Mouse (Mus musculus) CH12.LX (cell line): Measurements from ENCODE around the gene Wnt9b. TPM values are rescaled to one million over a fixed set of nuclear protein-coding genes. Genes with fewer than 3 reads are reported as not detected.

Experiments
- DNase-seq: peaks from one replicate; pipeline ENCODE4 v3.0.0-alpha.2; 2013; ENCODE audit errors: extremely low read depth
- H3K27ac ChIP-seq: 2 replicates; pipeline ENCODE4 v1.5.1; 2012; ENCODE audit warnings: low read depth, mild to moderate bottlenecking, control low read depth, moderate library complexity; ENCODE audit not compliant: insufficient read depth
- H3K27me3 ChIP-seq: replicated peaks from 2 replicates; pipeline ENCODE3; 2012; ENCODE audit warnings: inconsistent platforms
- H3K36me3 ChIP-seq, 2 experiments: replicated peaks in 1 of 2; 2 replicates each; pipeline versions ENCODE3 to v1.6.1; 2012; ENCODE audit warnings: inconsistent platforms in 1 of 2, low read length in 1 of 2, mild to moderate bottlenecking in 1 of 2, mixed read lengths in 1 of 2, moderate library complexity in 1 of 2; ENCODE audit not compliant: control insufficient read depth in 1 of 2, insufficient read depth in 1 of 2
- H3K4me1 ChIP-seq, 2 experiments: 2 replicates each; pipeline ENCODE4 v1.6.1; 2012; ENCODE audit warnings: inconsistent platforms in 1 of 2, moderate library complexity in 1 of 2; ENCODE audit not compliant: insufficient read depth in 2 of 2, control insufficient read depth in 1 of 2
- H3K4me2 ChIP-seq: 2 replicates; pipeline ENCODE4 v1.6.1; 2012; ENCODE audit warnings: low read depth, mild to moderate bottlenecking, control low read depth; ENCODE audit not compliant: poor library complexity, insufficient read depth, severe bottlenecking
- H3K4me3 ChIP-seq, 3 experiments: fragments of 150-350 bp in 1 of 3; sonication (generic) in 1 of 3; replicated peaks in 1 of 3; 2 replicates each; pipeline versions ENCODE3 to v1.5.1; 2011 to 2012; ENCODE audit warnings: low read depth in 2 of 3, low read length in 2 of 3, mild to moderate bottlenecking in 2 of 3, moderate library complexity in 2 of 3, control low read depth in 1 of 3, improper control_type of control experiment in 1 of 3, inconsistent platforms in 1 of 3, mixed read lengths in 1 of 3; ENCODE audit not compliant: poor library complexity in 1 of 3
- H3K79me2 ChIP-seq: replicated peaks from 2 replicates; pipeline ENCODE4 v1.6.1; 2012; ENCODE audit warnings: mild to moderate bottlenecking, moderate library complexity; ENCODE audit not compliant: control insufficient read depth, poor library complexity, insufficient read depth, severe bottlenecking; ENCODE audit errors: extremely low read depth
- H3K9ac ChIP-seq: 2 replicates; pipeline ENCODE4 v1.6.1; 2012; ENCODE audit warnings: low read depth, mild to moderate bottlenecking, control low read depth, moderate library complexity; ENCODE audit not compliant: insufficient read depth
- H3K9me3 ChIP-seq: replicated peaks from 2 replicates; pipeline ENCODE3; 2012; ENCODE audit warnings: low read length, inconsistent platforms, mixed read lengths
- BHLHE40 ChIP-seq: IDR thresholded peaks from 2 replicates; pipeline ENCODE4 v1.6.1; 2011; ENCODE audit warnings: mild to moderate bottlenecking, low read depth, low read length, improper control_type of control experiment
- CTCF ChIP-seq, 2 experiments: IDR thresholded peaks in 1 of 2; conservative IDR thresholded peaks in 1 of 2; 2 replicates each; pipeline ENCODE4 v1.5.1; 2011 to 2012; ENCODE audit warnings: low read depth in 2 of 2, low read length in 2 of 2, improper control_type of control experiment in 1 of 2, inconsistent platforms in 1 of 2, mild to moderate bottlenecking in 1 of 2, moderate library complexity in 1 of 2
- E2F4 ChIP-seq: IDR thresholded peaks from 2 replicates; pipeline ENCODE4 v1.6.1; 2011; ENCODE audit warnings: low read depth, low read length, improper control_type of control experiment; ENCODE audit not compliant: insufficient replicate concordance
- ETS1 ChIP-seq: conservative IDR thresholded peaks from 2 replicates; pipeline ENCODE4 v1.6.1; 2012; ENCODE audit warnings: low read depth, mild to moderate bottlenecking, inconsistent platforms, low read length, improper control_type of control experiment, moderate library complexity
- GABPA ChIP-seq: IDR thresholded peaks from 2 replicates; pipeline ENCODE4 v1.6.1; 2012; ENCODE audit warnings: low read depth, low read length, improper control_type of control experiment, inconsistent platforms; ENCODE audit not compliant: insufficient replicate concordance
- HCFC1 ChIP-seq: IDR thresholded peaks from 2 replicates; pipeline ENCODE4 v1.6.1; 2012; ENCODE audit warnings: low read depth, mild to moderate bottlenecking, inconsistent platforms, low read length, improper control_type of control experiment
- JUN ChIP-seq: IDR thresholded peaks from 2 replicates; pipeline ENCODE4 v1.6.1; 2011; ENCODE audit warnings: low read depth, mild to moderate bottlenecking, low read length, improper control_type of control experiment, moderate library complexity; ENCODE audit not compliant: insufficient read depth
- JUND ChIP-seq: conservative IDR thresholded peaks from 2 replicates; pipeline ENCODE4 v1.6.1; 2011; ENCODE audit warnings: low read depth, low read length, improper control_type of control experiment
- MAFK ChIP-seq: IDR thresholded peaks from 2 replicates; pipeline ENCODE4 v1.6.1; 2011; ENCODE audit warnings: low read length, improper control_type of control experiment; ENCODE audit not compliant: insufficient replicate concordance
- MAX ChIP-seq: IDR thresholded peaks from 2 replicates; pipeline ENCODE4 v1.6.1; 2011; ENCODE audit warnings: low read length, improper control_type of control experiment
- MAZ ChIP-seq: IDR thresholded peaks from 2 replicates; pipeline ENCODE4 v1.6.1; 2012; ENCODE audit warnings: low read depth, mild to moderate bottlenecking, inconsistent platforms, low read length, improper control_type of control experiment, moderate library complexity
- MXI1 ChIP-seq: IDR thresholded peaks from 2 replicates; pipeline ENCODE4 v1.6.1; 2011; ENCODE audit warnings: mild to moderate bottlenecking, low read depth, low read length, improper control_type of control experiment
- MYC ChIP-seq: IDR thresholded peaks from 2 replicates; pipeline ENCODE4 v1.6.1; 2011; ENCODE audit warnings: low read depth, mild to moderate bottlenecking, improper control_type of control experiment, low read length
- NELFE ChIP-seq: IDR thresholded peaks from 2 replicates; pipeline ENCODE4 v1.6.1; 2011; ENCODE audit warnings: low read depth, low read length, improper control_type of control experiment
- POLR2A ChIP-seq: IDR thresholded peaks from 2 replicates; pipeline ENCODE4 v1.6.1; 2011; ENCODE audit warnings: low read depth, mild to moderate bottlenecking, improper control_type of control experiment, low read length
- POLR2AphosphoS2 ChIP-seq: IDR thresholded peaks from 2 replicates; pipeline ENCODE4 v1.6.1; 2011; ENCODE audit warnings: low read depth, low read length, improper control_type of control experiment
- RCOR1 ChIP-seq: conservative IDR thresholded peaks from 2 replicates; pipeline ENCODE4 v1.6.1; 2012; ENCODE audit warnings: low read depth, mild to moderate bottlenecking, inconsistent platforms, low read length, improper control_type of control experiment
- SIN3A ChIP-seq: IDR thresholded peaks from 2 replicates; pipeline ENCODE4 v1.6.1; 2012; ENCODE audit warnings: low read length, improper control_type of control experiment, inconsistent platforms
- SMC3 ChIP-seq: IDR thresholded peaks from 2 replicates; pipeline ENCODE4 v1.6.1; 2011; ENCODE audit warnings: low read depth, low read length, improper control_type of control experiment
- TBP ChIP-seq: conservative IDR thresholded peaks from 2 replicates; pipeline ENCODE4 v1.6.1; 2011; ENCODE audit warnings: low read depth, low read length, improper control_type of control experiment
- USF1 ChIP-seq: IDR thresholded peaks from 2 replicates; pipeline ENCODE4 v1.6.1; 2014; ENCODE audit warnings: low read depth, mild to moderate bottlenecking, inconsistent platforms, low read length, improper control_type of control experiment
- USF2 ChIP-seq: conservative IDR thresholded peaks from 2 replicates; pipeline ENCODE4 v1.6.1; 2011; ENCODE audit warnings: low read depth, low read length, improper control_type of control experiment
- ZMIZ1 ChIP-seq: IDR thresholded peaks from 2 replicates; pipeline ENCODE4 v1.6.1; 2012; ENCODE audit warnings: low read depth, mild to moderate bottlenecking, inconsistent platforms, low read length, improper control_type of control experiment
- dilution Hi-C: fragments of 300-500 bp; cut with MboI; formaldehyde crosslinking; loops from 2 replicates; pipeline ENCODE4 v1.14.3; 2020; ENCODE audit warnings: low sequenced_read_pairs; ENCODE audit not compliant: extremely low pct_unique_long_range_greater_than_20kb, extremely low pct_ligation_motif_present
- in situ Hi-C: fragments of 300-500 bp; cut with MboI; formaldehyde crosslinking; loops from 3 replicates; pipeline ENCODE4 v1.14.3; 2019; ENCODE audit warnings: low sequenced_read_pairs, low pct_ligation_motif_present, low pct_unique_long_range_greater_than_20kb, mixed read lengths
- polyA plus RNA-seq: library from polyadenylated mRNA; unstranded; fragments of >175 nt; gene quantifications from 2 replicates; pipeline ENCODE4 v1.2.1, GENCODE M21; 2012; ENCODE audit warnings: low read depth; ENCODE audit not compliant: insufficient read length
- total RNA-seq, 2 experiments: library from RNA; depleted of rRNA; stranded (reverse); fragments of 300-350 nt in 1 of 2; fragments of >200 nt in 1 of 2; gene quantifications; 2 replicates each; pipeline ENCODE4 v1.2.3; 2012 to 2014

Wnt9b gene
- total and polyA plus RNA-seq, 3 experiments, result not detected

GRCm38 (mm10) chr11:103750612-103751011, 991 bp upstream of the Wnt9b start:
- Histone ChIP-seq H3K27ac (no peak overlapping the region), H3K27me3 (peaks cover 91% of the 10 kb centered on the region), H3K36me3 (no peaks in the 10 kb centered on the region), H3K4me2 (no peak overlapping the region), H3K79me2 (no peaks in the 10 kb centered on the region), H3K4me1 (no peaks in the 10 kb centered on the region), H3K9me3 (peaks cover 3% of the 10 kb centered on the region), H3K9ac (no peak overlapping the region), H3K4me3 (no peak overlapping the region)
- dilution Hi-C loops (no loop called here), in situ Hi-C loops (loop anchor here (10.0 kb wide), 1 partner anchor 106 kb away; the partner anchor contains the start of gene Rprml)
- TF ChIP-seq MAZ, result no peak
- no peak for TF ChIP-seq SMC3
- TF ChIP-seq NELFE, result no peak
- no peak for TF ChIP-seq MAFK
- no peak for TF ChIP-seq HCFC1
- no peak for TF ChIP-seq MYC
- TF ChIP-seq BHLHE40, result no peak
- no peak for TF ChIP-seq E2F4
- TF ChIP-seq JUND, result no peak
- TF ChIP-seq MXI1, result no peak
- TF ChIP-seq SIN3A, result no peak
- no peak for TF ChIP-seq RCOR1
- TF ChIP-seq TBP, result no peak
- no peak for TF ChIP-seq ZMIZ1
- no peak for TF ChIP-seq USF1
- no peak for TF ChIP-seq CTCF (conservative IDR thresholded peaks at IDR 0.05 in 1 of 2, IDR thresholded peaks at IDR 0.05 in 1 of 2; ENCODE audit: low read depth in 2 of 2, low read length in 2 of 2)
- no peak for TF ChIP-seq POLR2AphosphoS2
- no peak for TF ChIP-seq JUN
- no peak for TF ChIP-seq POLR2A
- DNase-seq, result no peak

- no peak overlapping the region for H3K27ac ChIP-seq
- in situ Hi-C loops (no loop called here), dilution Hi-C loops (no loop called here)
- TF ChIP-seq E2F4, result no peak
- no peak for TF ChIP-seq JUN
- TF ChIP-seq ETS1, result no peak
- no peak for TF ChIP-seq GABPA
- no peak for TF ChIP-seq USF2
- TF ChIP-seq MAX, result no peak
- H3K9ac ChIP-seq, result no peak overlapping the region
- H3K4me2 ChIP-seq, result no peak overlapping the region
- H3K4me3 ChIP-seq, result no peak overlapping the region
- H3K79me2 ChIP-seq, result no peaks in the 10 kb centered on the region
- H3K36me3 ChIP-seq, result no peaks in the 10 kb centered on the region
- no peaks in the 10 kb centered on the region for H3K9me3 ChIP-seq
- H3K4me1 ChIP-seq, result peaks cover 0 to 9% of the 10 kb centered on the region in 2 experiments; a peak in 2 of 4 replicates
- peaks cover 98% of the 10 kb centered on the region for H3K27me3 ChIP-seq
- no peak for DNase-seq
These were observed 14.4 kb downstream of the Wnt9b start for GRCm38 (mm10) chr11:103735046-103735781.
